Mouse (Mus musculus) erythroblast, embryonic 14.5 days (primary cell): ENCODE data around the gene Klk1b4.

Source experiments
- GATA1 ChIP-seq: IDR thresholded peaks from 2 replicates; pipeline ENCODE4 v1.6.1; 2012; ENCODE audit warnings: low read length, inconsistent platforms, mixed read lengths
- TAL1 ChIP-seq: IDR thresholded peaks from 3 replicates; pipeline ENCODE4 v1.6.1; 2012; ENCODE audit warnings: low read length, inconsistent platforms, mixed read lengths

GRCm38 (mm10) chr7:44225076-44225475 is 17.8 kb downstream of the Klk1b4 start, which contains the start of gene Klk1:
- TF ChIP-seq GATA1 (no peak), TAL1 (no peak)
